Mouse (Mus musculus): ENCODE measurements around the gene Lmf2. TPM values are rescaled to one million over a fixed set of nuclear protein-coding genes. Genes with fewer than 3 reads are reported as not detected.

Lmf2 gene
- 9.0 to 27.2 TPM (median 20.9 TPM) in 3 replicates for total RNA-seq (2017)

DNA sequence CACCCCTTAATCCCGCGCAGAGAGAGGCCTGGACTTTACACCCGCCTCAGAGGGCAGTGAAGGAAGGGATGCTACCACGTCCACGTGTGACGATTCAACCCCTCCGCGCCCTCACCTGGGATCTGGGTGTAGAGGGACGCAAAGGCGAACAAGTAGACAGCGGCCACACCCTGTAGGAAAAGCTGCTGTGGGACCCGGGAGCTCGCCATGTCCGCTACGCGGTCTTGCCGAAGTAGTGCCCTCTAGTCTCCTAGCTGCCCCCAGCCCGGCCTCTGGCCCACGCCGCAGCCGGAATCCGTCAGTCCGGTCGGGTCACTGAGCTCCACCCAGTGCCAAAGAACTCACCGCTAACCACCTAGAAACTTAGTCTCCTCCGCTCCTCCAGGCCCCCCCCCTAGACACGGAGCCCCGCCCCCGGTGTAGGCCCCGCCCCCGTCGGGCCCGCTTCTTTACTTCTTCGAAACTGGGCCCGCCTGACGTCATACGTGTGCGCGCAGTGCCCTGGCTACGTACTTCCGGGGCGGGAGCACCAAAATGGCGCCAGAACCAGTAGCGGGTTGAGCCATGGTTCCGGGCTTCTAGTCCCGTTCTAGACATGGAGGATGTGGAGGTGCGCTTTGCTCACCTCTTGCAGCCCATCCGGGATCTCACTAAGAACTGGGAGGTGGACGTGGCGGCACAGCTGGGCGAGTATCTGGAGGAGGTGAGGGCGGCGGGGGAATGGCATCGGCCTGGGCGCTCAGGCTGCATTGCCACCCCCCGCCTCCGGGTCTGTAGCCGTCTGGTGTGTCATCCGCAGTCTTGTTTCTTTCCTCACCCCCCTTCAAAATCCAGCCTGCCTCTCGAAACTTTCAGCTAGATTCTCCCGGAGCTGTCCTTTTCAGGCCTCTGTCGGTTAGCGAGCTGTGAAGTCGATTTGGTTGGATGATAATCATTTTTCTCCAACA lies at the start of gene Lmf2, which contains the start of gene Ncaph2:
TSS of gene Lmf2 (minus strand) at position 419 of the 947 bp plus-strand sequence.
TSS of gene Ncaph2 (plus strand) at position 479 of the 947 bp plus-strand sequence.
- ATAC-seq (replicated peaks; ENCODE audit: insufficient number of reproducible peaks, low FRiP score, low TSS enrichment, poor library complexity, severe bottlenecking) = peak; percentile 88

- ATAC-seq (replicated peaks; ENCODE audit: insufficient number of reproducible peaks, low FRiP score, low TSS enrichment, poor library complexity, severe bottlenecking) = no peak
Measured at GRCm38 (mm10) chr15:89404831-89405623, 49.6 kb upstream of the Lmf2 start.

DNA sequence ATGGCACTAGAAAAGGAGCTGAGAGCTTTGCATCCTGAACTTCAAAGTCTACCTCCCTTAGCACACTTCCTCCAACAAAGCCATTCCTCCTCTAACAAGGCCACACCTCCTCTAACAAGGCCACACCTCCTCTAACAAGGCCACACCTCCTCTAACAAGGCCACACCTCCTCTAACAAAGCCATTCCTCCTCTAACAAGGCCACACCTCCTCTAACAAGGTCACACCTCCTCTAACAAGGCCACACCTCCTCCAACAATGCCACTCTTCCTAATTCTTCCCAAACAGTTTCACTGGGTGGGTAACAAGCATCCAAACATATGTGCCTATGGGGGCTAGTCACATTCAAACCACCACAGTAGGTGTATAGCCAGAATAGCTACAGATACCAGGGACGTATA lies 47.0 kb upstream of the Lmf2 start:
- ATAC-seq (replicated peaks; ENCODE audit: insufficient number of reproducible peaks, low FRiP score, low TSS enrichment, poor library complexity, severe bottlenecking) = no peak

- ATAC-seq (replicated peaks; ENCODE audit: insufficient number of reproducible peaks, low FRiP score, low TSS enrichment, poor library complexity, severe bottlenecking) = no peak
Measured at GRCm38 (mm10) chr15:89399716-89400115, 44.3 kb upstream of the Lmf2 start.

DNA sequence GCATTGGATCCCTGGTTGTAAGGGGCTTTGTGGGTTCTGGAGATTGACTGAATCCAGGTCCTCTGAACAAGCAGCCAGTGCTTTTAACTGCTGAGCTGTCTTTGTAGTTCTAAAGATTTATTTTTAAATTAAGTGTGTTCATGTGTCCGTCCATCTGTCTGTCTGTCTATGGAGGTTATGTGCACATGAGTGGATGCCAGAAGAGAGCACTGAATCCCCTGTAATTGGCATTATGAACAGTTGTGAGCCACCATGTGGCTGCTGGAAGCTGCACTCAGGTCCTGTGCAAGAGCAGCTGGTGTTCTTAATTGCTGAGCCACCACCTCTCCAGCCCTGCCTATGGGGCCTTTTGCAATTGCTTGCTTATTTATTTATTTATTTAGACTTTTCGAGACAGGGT lies 42.7 kb upstream of the Lmf2 start:
- no peak for ATAC-seq (replicated peaks; ENCODE audit: insufficient number of reproducible peaks, low FRiP score, low TSS enrichment, poor library complexity, severe bottlenecking)

DNA sequence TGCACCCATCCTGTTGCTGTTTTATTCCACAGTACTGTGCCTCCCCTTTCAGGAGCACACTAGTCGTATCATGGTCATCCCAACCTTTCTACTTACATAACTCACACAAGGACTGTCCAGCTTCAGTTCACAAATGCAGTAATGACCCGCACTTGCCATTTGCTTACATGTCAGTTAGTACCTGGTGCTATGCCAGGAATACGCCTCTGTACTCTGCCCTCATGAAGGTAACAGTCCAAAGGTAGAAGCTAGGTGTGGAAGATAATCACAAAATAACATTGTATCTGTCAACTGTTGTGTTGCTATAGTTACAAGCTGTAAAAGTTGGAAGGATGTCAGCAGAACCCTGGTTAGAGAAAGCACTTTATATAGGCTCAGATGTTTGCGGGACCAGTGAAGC lies 41.4 kb upstream of the Lmf2 start:
- no peak for ATAC-seq (replicated peaks; ENCODE audit: insufficient number of reproducible peaks, low FRiP score, low TSS enrichment, poor library complexity, severe bottlenecking)

DNA sequence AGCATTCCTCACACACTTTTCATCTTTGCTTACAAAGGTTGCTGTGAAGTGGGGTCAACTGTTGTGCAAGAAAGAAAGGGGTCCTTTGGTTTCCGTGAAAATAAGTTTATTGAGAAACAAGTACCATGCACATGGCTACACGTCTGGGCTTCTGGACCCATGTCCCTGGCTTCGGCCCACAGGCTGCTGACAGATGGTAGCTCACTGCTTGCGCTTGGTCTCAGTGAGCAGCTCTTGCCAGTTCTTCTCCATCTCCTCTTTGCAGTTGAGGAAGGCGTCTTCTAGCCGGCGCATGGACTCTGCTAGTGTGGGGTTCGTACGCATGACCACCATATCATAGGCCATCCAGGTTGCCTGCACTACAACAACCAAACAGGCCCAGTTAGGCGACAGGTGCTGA lies 34.6 kb upstream of the Lmf2 start:
- ATAC-seq (replicated peaks; ENCODE audit: insufficient number of reproducible peaks, low FRiP score, low TSS enrichment, poor library complexity, severe bottlenecking) = no peak

DNA sequence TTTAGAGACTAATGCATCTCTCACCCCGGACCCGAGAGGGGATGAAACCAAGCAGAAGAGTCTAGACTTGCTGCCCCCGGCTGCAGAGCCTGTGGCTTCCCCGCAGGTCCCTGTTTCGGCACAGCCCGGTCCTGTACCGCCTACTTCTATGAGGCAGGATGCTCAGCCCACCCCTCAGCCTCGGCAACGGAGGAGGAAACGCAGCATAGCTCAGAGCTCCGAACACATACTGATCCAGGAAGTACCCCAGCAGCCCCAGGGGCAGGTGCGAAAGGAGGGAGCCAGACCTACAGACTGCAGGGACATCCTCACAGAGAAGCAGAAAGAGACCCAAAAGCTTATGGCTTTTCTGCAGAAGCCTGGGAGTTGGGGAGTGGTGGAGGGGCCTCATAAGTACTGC lies 31.7 kb upstream of the Lmf2 start:
- no peak for ATAC-seq (replicated peaks; ENCODE audit: insufficient number of reproducible peaks, low FRiP score, low TSS enrichment, poor library complexity, severe bottlenecking)

DNA sequence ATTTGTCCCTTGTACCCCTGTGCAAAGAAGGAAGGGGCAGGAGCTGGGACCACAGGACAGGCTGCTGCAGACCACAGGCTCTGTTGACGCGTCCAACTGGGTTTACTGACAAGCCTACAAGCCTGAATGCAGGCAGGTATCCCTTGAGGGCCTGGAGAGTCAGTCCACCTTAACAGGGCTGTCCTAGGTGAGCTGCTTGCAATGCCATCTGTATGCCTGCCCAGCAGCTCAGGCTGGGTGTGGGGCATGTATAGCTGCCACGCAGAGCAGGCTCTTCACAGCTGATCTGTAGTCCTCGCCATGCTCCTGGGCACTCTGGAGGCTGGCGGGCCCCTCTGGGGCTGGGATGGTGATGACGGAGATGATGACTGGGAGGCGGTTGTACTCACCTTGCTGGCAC lies 29.2 kb upstream of the Lmf2 start, which contains the start of gene Klhdc7b:
TSS of gene Klhdc7b (plus strand) at position 301 of the 400 bp plus-strand sequence.
- no peak for ATAC-seq (replicated peaks; ENCODE audit: insufficient number of reproducible peaks, low FRiP score, low TSS enrichment, poor library complexity, severe bottlenecking)

GRCm38 (mm10) chr15:89379429-89379828 lies 24.0 kb upstream of the Lmf2 start:
- no peak for ATAC-seq (replicated peaks; ENCODE audit: insufficient number of reproducible peaks, low FRiP score, low TSS enrichment, poor library complexity, severe bottlenecking)

GRCm38 (mm10) chr15:89378831-89379401 lies 23.5 kb upstream of the Lmf2 start, which contains the start of gene Odf3b:
Gene Odf3b (minus strand): TSS chr15:89379282.
- no peak for ATAC-seq (replicated peaks; ENCODE audit: insufficient number of reproducible peaks, low FRiP score, low TSS enrichment, poor library complexity, severe bottlenecking)

DNA sequence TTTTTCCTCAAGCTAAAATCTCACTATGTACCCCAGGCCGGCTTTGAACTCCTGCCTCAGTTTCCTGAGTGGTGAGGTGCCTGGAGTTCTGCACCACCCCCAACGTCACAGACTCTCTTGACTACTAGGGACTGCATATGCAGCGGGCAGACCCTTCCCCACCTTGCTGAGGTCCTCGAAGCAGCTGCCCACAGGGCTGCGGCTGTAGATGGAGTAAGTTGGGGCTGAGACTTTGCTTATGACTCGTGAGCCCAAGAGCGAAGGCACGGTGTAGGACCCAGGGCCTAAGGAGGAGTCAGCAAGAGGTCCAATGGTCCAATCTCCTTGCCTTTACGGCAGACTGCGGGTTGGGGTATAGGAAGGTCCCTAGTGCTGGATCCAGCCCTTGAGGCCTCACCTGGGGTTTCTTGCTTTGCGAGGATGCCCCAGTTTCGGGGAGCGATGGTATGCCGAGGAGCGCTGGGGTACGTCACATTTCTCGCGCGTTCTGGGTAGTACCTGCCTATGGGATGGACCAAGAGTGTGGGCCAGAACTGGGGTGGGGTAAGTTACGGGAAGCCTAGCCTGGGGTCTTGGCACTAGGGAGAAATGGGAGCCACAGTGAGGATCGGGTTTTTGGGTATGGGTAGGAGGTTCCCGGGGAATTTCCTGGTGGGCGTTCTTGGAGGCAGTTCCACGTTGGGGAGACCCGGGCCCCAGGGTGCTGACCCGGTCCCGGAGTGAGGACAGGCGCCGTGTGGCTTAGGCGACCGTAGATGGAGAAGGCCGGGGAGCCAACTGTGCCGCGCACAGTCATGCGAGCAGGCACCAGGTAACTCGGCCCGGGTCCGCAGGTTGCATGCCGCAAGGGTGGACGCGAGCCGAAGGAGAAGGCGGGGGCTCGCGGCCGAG lies 22.7 kb upstream of the Lmf2 start:
- ATAC-seq (replicated peaks; ENCODE audit: insufficient number of reproducible peaks, low FRiP score, low TSS enrichment, poor library complexity, severe bottlenecking) = no peak

DNA sequence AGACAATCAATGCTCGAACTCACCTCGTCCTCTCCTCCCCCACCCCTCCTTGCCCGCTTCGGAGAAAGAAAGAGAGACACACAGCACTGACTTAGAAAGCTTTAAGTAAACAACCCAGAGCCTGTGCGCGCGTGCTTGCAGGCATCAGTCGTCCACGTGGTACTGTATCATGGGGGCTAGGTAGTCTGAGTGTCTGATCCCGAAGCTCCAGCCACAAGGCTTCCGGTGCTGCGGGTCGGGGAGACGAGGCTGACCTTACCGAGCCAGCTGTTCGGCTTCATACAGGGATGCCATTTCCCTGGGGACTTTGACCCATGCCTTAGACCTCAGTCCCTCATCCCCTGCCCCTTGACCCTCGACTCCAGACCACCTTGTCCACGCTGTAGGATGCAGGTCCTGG lies 21.9 kb upstream of the Lmf2 start:
- ATAC-seq (replicated peaks; ENCODE audit: insufficient number of reproducible peaks, low FRiP score, low TSS enrichment, poor library complexity, severe bottlenecking) = no peak

GRCm38 (mm10) chr15:89376957-89377356 lies 21.5 kb upstream of the Lmf2 start, which contains the start of gene Tymp:
Gene Tymp (minus strand): TSS chr15:89377039.
- ATAC-seq (replicated peaks; ENCODE audit: insufficient number of reproducible peaks, low FRiP score, low TSS enrichment, poor library complexity, severe bottlenecking) = no peak

- no peak for ATAC-seq (replicated peaks; ENCODE audit: insufficient number of reproducible peaks, low FRiP score, low TSS enrichment, poor library complexity, severe bottlenecking)
Measured at GRCm38 (mm10) chr15:89376040-89376439, 20.6 kb upstream of the Lmf2 start.

GRCm38 (mm10) chr15:89374801-89375534 lies 19.5 kb upstream of the Lmf2 start:
- no peak for ATAC-seq (replicated peaks; ENCODE audit: insufficient number of reproducible peaks, low FRiP score, low TSS enrichment, poor library complexity, severe bottlenecking)

DNA sequence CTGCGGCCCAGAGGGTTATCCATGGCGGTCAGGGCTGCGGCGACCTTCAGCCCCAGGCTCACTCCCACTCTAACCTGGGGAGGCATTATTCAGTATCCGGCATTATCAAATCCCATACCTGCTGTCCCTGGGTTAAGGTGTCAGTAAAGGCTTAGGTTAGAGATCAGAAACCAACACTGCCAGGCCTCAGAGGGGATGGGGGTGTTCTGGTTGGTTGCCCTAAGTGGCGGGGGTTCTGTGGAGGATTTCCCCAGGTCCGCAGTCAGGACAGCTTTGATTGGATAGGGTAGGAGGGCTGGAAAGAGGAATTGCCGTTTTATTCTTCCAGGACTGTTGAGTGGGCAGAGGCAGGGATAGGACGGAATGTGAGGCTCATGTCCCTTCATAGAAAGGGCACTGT lies 18.9 kb upstream of the Lmf2 start:
- ATAC-seq (replicated peaks; ENCODE audit: insufficient number of reproducible peaks, low FRiP score, low TSS enrichment, poor library complexity, severe bottlenecking) = no peak

All from monocyte, adult 5-6 weeks (primary cell).